Mouse (Mus musculus) left cerebral cortex, adult 18-20 months (tissue): ENCODE data around the gene Gng7. TPM values are rescaled to one million over a fixed set of nuclear protein-coding genes. Genes with fewer than 3 reads are reported as not detected.

Experiments used
- DNase-seq, 2 experiments: peaks; one replicate each; pipeline ENCODE4 v3.0.0; 2021 to 2022; ENCODE audit warnings: low spot score in 2 of 2, mixed read lengths in 1 of 2
- total RNA-seq, 2 experiments: library from RNA; stranded (reverse); gene quantifications; 2 replicates each; pipeline ENCODE4 v1.2.3; 2021

Gng7 gene
- total RNA-seq, 2 experiments from 2014 or later = 107 to 137 TPM

- no peak for DNase-seq
Measured at GRCm38 (mm10) chr10:80971533-80971932, 43.2 kb downstream of the Gng7 start.

- DNase-seq = no peak
Measured at GRCm38 (mm10) chr10:80970159-80970558, 44.6 kb downstream of the Gng7 start.

GRCm38 (mm10) chr10:80969298-80969697 is 45.4 kb downstream of the Gng7 start:
- no peak for DNase-seq

- DNase-seq = no peak
Measured at GRCm38 (mm10) chr10:80968106-80968505, 46.6 kb downstream of the Gng7 start.

- DNase-seq = no peak
Measured at GRCm38 (mm10) chr10:80967101-80967656, 47.6 kb downstream of the Gng7 start.

- DNase-seq = no peak
Measured at GRCm38 (mm10) chr10:80966296-80966695, 48.4 kb downstream of the Gng7 start.

- no peak for DNase-seq
Measured at GRCm38 (mm10) chr10:80963031-80963975, 51.4 kb downstream of the Gng7 start.

- DNase-seq = no peak
Measured at GRCm38 (mm10) chr10:80962585-80962984, 52.2 kb downstream of the Gng7 start.

GRCm38 (mm10) chr10:80962051-80962472 is 52.7 kb downstream of the Gng7 start:
- DNase-seq = no peak

GRCm38 (mm10) chr10:80960551-80961508 is 53.9 kb downstream of the Gng7 start:
- DNase-seq = no peak

- DNase-seq = no peak
Measured at GRCm38 (mm10) chr10:80958979-80959637, 55.6 kb downstream of the Gng7 start.

GRCm38 (mm10) chr10:80957791-80958190 is 57.0 kb downstream of the Gng7 start:
- no peak for DNase-seq

GRCm38 (mm10) chr10:80956901-80957300 is 57.8 kb downstream of the Gng7 start:
- no peak for DNase-seq

- DNase-seq = no peak
Measured at GRCm38 (mm10) chr10:80956385-80956784, 58.4 kb downstream of the Gng7 start.

GRCm38 (mm10) chr10:80955536-80955935 is 59.2 kb downstream of the Gng7 start:
- peak; percentile 60 to 66 for DNase-seq

- no peak for DNase-seq
Measured at GRCm38 (mm10) chr10:80954843-80955242, 59.9 kb downstream of the Gng7 start.

- DNase-seq = no peak
Measured at GRCm38 (mm10) chr10:80954415-80954814, 60.3 kb downstream of the Gng7 start.

- DNase-seq = no peak
Measured at GRCm38 (mm10) chr10:80952449-80952848, 62.3 kb downstream of the Gng7 start.

GRCm38 (mm10) chr10:80951761-80952390 is 62.9 kb downstream of the Gng7 start:
- DNase-seq = no peak

- no peak for DNase-seq
Measured at GRCm38 (mm10) chr10:80950314-80950713, 64.4 kb downstream of the Gng7 start.
